Mouse (Mus musculus) midbrain, embryonic 11.5 days (tissue): ENCODE measurements at regions not wholly inside any gene's neighbourhood (a gene's known extent, or its start where the extent isn't known, plus 50 kb on each side); places are given as distances from the start of the nearest gene placed in this dataset.
"Not testable (repeated sequence)": the region's sequence is repeated elsewhere in the genome, so short reads cannot be mapped to it uniquely, and the experiment has no call there.

ENCODE experiments used
- ATAC-seq: fragments of 200-750 bp; cut with Nextera tagmentation; 2 replicates; pipeline ENCODE4 v1.8.0; 2017; ENCODE audit warnings: moderate TSS enrichment, moderate library complexity; ENCODE audit not compliant: low FRiP score
- DNase-seq: peaks from one replicate; pipeline ENCODE4 v3.0.0; 2015; ENCODE audit warnings: low spot score; ENCODE audit errors: missing footprints
- H3K27ac ChIP-seq: fragments of 300-500 bp; sonication (generic); 2 replicates; pipeline ENCODE4 v1.5.1; 2014; ENCODE audit warnings: low read depth, low read length
- H3K27me3 ChIP-seq: fragments of 300-500 bp; sonication (generic); 2 replicates; pipeline ENCODE4 v1.6.1; 2014; ENCODE audit warnings: mild to moderate bottlenecking, low read length, moderate library complexity, mixed read lengths; ENCODE audit not compliant: control insufficient read depth, insufficient read depth
- H3K36me3 ChIP-seq: fragments of 300-500 bp; sonication (generic); 2 replicates; pipeline ENCODE4 v1.6.1; 2014; ENCODE audit warnings: mild to moderate bottlenecking, low read length, moderate library complexity, mixed read lengths; ENCODE audit not compliant: control insufficient read depth, insufficient read depth
- H3K4me1 ChIP-seq: fragments of 300-500 bp; sonication (generic); 2 replicates; pipeline ENCODE4 v1.6.1; 2014; ENCODE audit warnings: low read length; ENCODE audit not compliant: control insufficient read depth, insufficient read depth
- H3K4me2 ChIP-seq: fragments of 300-500 bp; sonication (generic); 2 replicates; pipeline ENCODE4 v1.6.1; 2014; ENCODE audit warnings: mild to moderate bottlenecking, moderate library complexity
- H3K4me3 ChIP-seq: fragments of 300-500 bp; sonication (generic); 2 replicates; pipeline ENCODE4 v1.5.1; 2014; ENCODE audit warnings: low read depth, low read length
- H3K9ac ChIP-seq: fragments of 300-500 bp; sonication (generic); 2 replicates; pipeline ENCODE4 v1.6.1; 2014; ENCODE audit warnings: low read length
- H3K9me3 ChIP-seq: fragments of 300-500 bp; sonication (generic); 2 replicates; pipeline ENCODE4 v1.6.1; 2016; ENCODE audit warnings: low read length; ENCODE audit not compliant: control insufficient read depth
- WGBS: fragments of 180-500 bp; shearing (Covaris S2); extraction: QIAGEN DNeasy Blood & Tissue Kit; methylation state at CpG from one replicate; pipeline ENCODE4 v1.1.7; 2014; 5-methylcytosine and 5-hydroxymethylcytosine counted together

DNA sequence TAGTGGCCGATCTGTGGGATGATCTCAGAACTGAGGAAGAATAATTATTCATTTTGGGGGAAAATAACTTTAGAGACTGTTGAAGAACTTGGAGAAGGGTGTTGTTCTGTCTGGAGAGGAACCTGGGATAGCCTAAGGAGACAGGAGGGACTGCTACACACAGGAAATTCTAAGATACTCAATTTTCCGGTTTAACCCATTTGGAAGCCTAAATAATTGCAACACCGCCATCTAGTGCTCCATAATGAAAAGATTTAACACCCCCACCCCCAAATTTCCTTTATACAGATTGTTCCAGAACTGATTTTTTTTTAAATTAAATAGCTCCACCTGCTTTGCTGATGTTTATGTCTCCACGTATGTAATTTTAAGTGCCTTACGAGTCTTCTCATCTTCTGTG, 157.2 kb upstream of the Adgra3 start:
- DNase-seq (peak; percentile 86), ATAC-seq (peak; percentile 48; the same call in 1 of the 2 replicates)
- no peaks in the 10 kb centered on the region for H3K9me3 ChIP-seq
- 49% methylated on average over 5 of the region's 5 CpGs for WGBS
- H3K9ac ChIP-seq, result no peak overlapping the region
- H3K4me2 ChIP-seq, result no peak overlapping the region
- H3K4me3 ChIP-seq, result no peak overlapping the region
- H3K27me3 ChIP-seq, result no peaks in the 10 kb centered on the region
- no peaks in the 10 kb centered on the region for H3K4me1 ChIP-seq
- H3K36me3 ChIP-seq, result no peaks in the 10 kb centered on the region
- no peak overlapping the region for H3K27ac ChIP-seq

DNA sequence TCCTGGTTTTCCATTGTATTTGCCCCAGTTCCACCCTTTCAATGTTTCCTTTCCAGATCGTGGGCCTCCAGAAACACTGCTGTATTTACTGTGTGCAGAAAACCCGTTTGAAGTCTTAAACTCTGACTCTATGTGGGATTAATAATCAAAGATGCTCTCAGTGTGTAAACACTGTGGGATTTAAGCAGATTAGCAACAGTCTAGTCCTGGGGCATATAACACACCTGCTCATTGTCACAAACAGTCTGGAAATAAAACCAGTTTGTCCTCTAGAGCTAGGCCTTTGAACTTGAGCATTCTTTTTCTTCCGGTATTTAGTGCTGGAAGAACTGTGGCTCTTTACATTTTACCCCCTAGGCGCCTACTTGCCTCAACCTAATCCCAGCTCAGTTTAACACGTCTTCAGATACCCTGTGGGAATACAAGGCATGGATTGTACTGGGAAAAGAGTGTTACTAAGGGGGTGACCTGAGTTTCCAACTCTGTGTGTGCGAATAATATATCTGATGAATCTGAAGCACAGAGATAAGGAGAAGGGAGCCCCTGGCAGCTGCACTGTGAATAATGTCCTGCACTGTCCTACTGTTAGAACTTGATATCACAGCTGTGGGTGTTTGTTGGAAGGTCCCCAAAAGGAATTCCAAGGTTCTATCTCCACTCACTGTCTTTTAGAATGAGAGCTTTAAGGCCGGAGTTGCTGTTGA, 143.7 kb upstream of the Adgra3 start:
- Histone ChIP-seq H3K4me3 (no peak overlapping the region), H3K9me3 (no peaks in the 10 kb centered on the region), H3K4me2 (no peak overlapping the region), H3K27me3 (no peaks in the 10 kb centered on the region), H3K4me1 (no peaks in the 10 kb centered on the region), H3K27ac (no peak overlapping the region), H3K9ac (no peak overlapping the region), H3K36me3 (no peaks in the 10 kb centered on the region)
- WGBS, result 59% methylated on average over 7 of the region's 7 CpGs
- ATAC-seq (0 out of 2 replicates have a peak, but pooled peaks have one; percentile 20), DNase-seq (peak; percentile 75)

DNA sequence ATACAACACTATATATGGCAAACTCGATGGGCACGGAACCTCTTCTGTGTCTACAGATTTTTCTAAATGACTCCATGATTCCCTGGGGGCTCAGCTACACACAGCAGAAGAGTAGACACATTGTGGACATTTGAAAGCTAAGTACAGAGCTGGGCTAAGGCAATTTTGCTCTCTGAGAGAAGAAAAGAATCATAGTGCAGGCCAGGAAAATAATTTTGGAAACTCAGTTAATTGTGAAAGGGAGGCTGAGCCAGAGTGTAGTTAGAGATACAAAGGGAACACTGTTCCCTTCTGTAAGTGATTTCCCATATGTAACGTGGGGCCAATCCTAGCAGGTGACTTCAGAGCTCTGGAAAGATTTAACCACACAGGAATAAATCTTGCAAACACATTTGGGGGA, 137.6 kb upstream of the Adgra3 start:
- no peak for DNase-seq
- no peak overlapping the region for H3K4me3 ChIP-seq
- no peaks in the 10 kb centered on the region for H3K36me3 ChIP-seq
- no peak for ATAC-seq
- no peak overlapping the region for H3K9ac ChIP-seq
- 93% methylated on average over 3 of the region's 3 CpGs for WGBS
- no peaks in the 10 kb centered on the region for H3K4me1 ChIP-seq
- no peak overlapping the region for H3K27ac ChIP-seq
- no peak overlapping the region for H3K4me2 ChIP-seq
- no peaks in the 10 kb centered on the region for H3K9me3 ChIP-seq
- no peaks in the 10 kb centered on the region for H3K27me3 ChIP-seq

- H3K9me3 ChIP-seq, result no peaks in the 10 kb centered on the region
- no peak overlapping the region for H3K27ac ChIP-seq
- H3K4me2 ChIP-seq, result no peak overlapping the region
- no peaks in the 10 kb centered on the region for H3K4me1 ChIP-seq
- H3K4me3 ChIP-seq, result no peak overlapping the region
- H3K9ac ChIP-seq, result no peak overlapping the region
- H3K36me3 ChIP-seq, result no peaks in the 10 kb centered on the region
- DNase-seq, result no peak
- no peaks in the 10 kb centered on the region for H3K27me3 ChIP-seq
- no peak for ATAC-seq
- 78% methylated on average over 3 of the region's 3 CpGs for WGBS
Measured at GRCm38 (mm10) chr5:50195993-50196392, 137.2 kb upstream of the Adgra3 start.

GRCm38 (mm10) chr5:50189394-50189793, 130.6 kb upstream of the Adgra3 start:
- H3K4me3 ChIP-seq, result no peak overlapping the region
- no peak overlapping the region for H3K4me2 ChIP-seq
- H3K9me3 ChIP-seq, result no peaks in the 10 kb centered on the region
- DNase-seq (no peak), ATAC-seq (0 out of 2 replicates have a peak, but pooled peaks have one; percentile 24)
- no peaks in the 10 kb centered on the region for H3K36me3 ChIP-seq
- no peak overlapping the region for H3K9ac ChIP-seq
- no peaks in the 10 kb centered on the region; the same call in 1 of the 2 replicates for H3K4me1 ChIP-seq
- H3K27me3 ChIP-seq, result no peaks in the 10 kb centered on the region
- no peak overlapping the region for H3K27ac ChIP-seq

GRCm38 (mm10) chr5:50182721-50183120, 123.9 kb upstream of the Adgra3 start:
- Histone ChIP-seq H3K9me3 (no peaks in the 10 kb centered on the region), H3K27ac (no peak overlapping the region), H3K4me2 (no peak overlapping the region), H3K4me1 (no peaks in the 10 kb centered on the region), H3K4me3 (no peak overlapping the region), H3K27me3 (no peaks in the 10 kb centered on the region), H3K36me3 (no peaks in the 10 kb centered on the region), H3K9ac (no peak overlapping the region)
- 87% methylated on average over 6 of the region's 6 CpGs for WGBS
- DNase-seq (no peak), ATAC-seq (no peak)

GRCm38 (mm10) chr5:50156557-50156956, 97.8 kb upstream of the Adgra3 start:
- Histone ChIP-seq H3K27me3 (no peaks in the 10 kb centered on the region), H3K9ac (no peak overlapping the region), H3K27ac (no peak overlapping the region), H3K4me3 (no peak overlapping the region), H3K9me3 (no peaks in the 10 kb centered on the region), H3K4me2 (no peak overlapping the region), H3K4me1 (no peaks in the 10 kb centered on the region), H3K36me3 (no peaks in the 10 kb centered on the region)
- ATAC-seq, result no peak
- 84% methylated on average over 1 of the region's 1 CpGs for WGBS
- no peak for DNase-seq

DNA sequence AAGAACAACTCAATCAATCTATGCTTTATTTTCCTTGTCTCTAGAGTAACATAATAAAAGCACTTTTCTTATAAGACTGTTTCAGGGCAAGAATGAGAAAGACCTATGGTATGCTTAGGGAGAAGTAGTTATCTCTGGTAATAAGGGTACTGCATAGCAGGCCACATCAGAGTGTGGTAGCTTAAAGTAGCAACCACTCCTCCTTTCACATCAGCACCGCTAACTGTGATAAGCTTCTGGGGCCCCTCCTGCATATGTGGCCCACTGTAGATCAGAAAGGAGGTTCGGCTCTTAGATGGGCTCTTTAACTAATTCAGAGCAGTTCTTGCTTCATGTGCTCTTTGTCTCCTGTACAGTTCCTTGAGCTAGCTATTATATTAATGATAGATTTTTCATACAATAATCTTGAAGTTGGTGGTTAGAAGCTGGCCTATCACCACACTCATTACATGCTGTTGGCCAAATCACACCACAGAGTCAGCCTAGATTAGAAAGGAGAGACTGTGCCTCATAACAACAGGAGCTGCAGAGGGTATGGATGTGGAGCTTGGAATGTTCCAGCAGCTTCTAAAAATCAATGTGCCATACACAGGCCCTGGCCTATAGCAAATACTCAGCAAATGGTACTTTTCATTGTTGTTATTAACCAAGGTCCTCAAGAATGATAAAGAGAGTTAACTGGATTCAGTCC, 96.5 kb upstream of the Adgra3 start:
- 85% methylated on average over 2 of the region's 2 CpGs for WGBS
- not testable (repeated sequence) for H3K4me3 ChIP-seq, H3K9me3 ChIP-seq, H3K27me3 ChIP-seq, H3K36me3 ChIP-seq, H3K4me1 ChIP-seq, DNase-seq, H3K4me2 ChIP-seq, H3K27ac ChIP-seq, ATAC-seq, H3K9ac ChIP-seq

GRCm38 (mm10) chr5:50146926-50147325, 88.1 kb upstream of the Adgra3 start:
- 82% methylated on average over 3 of the region's 3 CpGs for WGBS
- no peak overlapping the region for H3K27ac ChIP-seq
- no peak overlapping the region for H3K4me2 ChIP-seq
- no peaks in the 10 kb centered on the region for H3K4me1 ChIP-seq
- H3K9ac ChIP-seq, result no peak overlapping the region
- no peak for ATAC-seq
- H3K4me3 ChIP-seq, result no peak overlapping the region
- H3K27me3 ChIP-seq, result no peaks in the 10 kb centered on the region
- no peak for DNase-seq
- no peaks in the 10 kb centered on the region for H3K9me3 ChIP-seq
- no peaks in the 10 kb centered on the region for H3K36me3 ChIP-seq
